Mouse (Mus musculus) fat pad, adult 2 months (tissue): Measurements from ENCODE around the gene Got1.
"Not testable (repeated sequence)": the region's sequence is repeated elsewhere in the genome, so short reads cannot be mapped to it uniquely, and the experiment has no call there.

Experiments
- DNase-seq: peaks from one replicate; pipeline ENCODE4 v3.0.0-alpha.2; 2011; ENCODE audit warnings: low read depth, low spot score; ENCODE audit errors: extremely low read depth

Got1 gene

DNA sequence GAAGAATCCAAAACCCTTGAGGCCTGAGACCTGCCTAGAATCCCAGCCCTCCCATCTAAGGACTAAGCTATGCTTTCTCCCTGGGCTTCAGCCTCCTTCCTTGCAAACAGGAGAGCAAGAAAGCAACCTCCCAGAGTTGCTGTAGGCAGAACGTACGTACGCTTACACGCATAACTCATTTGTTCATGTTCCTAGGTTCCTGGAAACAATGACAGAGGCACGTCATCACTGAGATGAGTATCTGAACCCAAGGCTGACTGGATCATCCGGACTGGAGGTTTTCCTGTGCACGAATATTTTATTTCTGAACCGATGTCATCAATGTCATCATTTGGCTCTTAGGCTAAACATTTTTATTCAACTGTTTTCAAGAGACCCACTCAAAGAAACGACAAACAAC, 2.4 kb downstream of the Got1 start:
- no peak for DNase-seq

DNA sequence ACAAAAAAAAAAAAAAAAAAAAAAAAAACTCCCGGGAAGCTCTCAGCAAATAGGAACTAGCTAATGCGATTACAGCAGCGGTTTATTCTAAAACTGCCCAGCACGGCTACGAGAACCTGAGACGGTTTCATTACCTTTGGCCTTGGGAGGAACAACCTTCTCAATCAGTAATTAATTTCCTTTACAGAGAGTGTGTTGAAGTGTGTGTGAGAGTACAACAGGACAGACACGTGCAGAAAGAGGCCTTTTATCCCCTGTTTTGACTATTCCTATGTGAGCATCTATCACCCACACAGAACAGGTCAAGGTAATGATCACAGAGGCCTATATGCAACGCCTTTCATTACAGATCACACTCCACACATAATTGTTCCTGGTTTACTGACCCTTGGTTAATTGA, 3.0 kb downstream of the Got1 start:
- DNase-seq: no peak

DNA sequence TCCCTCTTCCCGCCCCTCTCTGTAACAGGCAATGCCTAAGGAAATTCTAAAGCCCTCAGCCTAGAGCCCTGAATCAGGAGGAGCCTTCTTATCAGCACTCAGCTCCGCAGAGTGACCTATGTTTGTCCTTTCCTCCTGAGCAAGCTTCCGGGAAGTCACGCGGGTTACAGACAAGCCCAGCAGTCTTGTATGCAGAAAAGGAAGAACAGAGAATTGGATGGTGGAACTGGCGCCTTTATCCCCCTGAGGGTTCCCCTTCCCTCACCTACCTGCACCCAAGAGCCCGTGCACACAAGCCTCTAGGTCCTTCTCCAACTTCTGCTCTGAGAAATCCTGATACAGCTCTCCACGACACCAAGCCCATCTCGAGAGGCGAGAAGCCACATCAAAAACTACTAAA, 4.0 kb downstream of the Got1 start:
- DNase-seq: no peak

DNA sequence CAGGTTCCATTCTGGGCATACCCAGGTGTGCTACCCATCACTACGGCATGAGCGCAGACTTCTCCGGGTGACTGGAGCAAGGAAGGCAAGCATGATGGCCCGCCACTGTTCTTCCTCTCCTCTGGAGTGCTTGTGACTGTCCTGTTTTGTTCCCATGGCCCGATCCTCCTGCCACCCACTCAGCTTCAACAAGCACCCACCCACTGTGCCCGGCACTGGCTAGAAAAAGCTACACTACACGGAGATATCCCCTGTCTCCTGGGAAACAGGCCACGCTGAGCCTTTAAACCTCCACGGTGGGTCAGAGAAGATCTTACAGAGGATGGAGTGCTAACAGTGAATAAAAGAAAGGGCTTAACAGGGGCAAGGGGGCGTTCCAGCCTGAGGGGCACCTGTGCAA, 5.2 kb downstream of the Got1 start:
- DNase-seq: no peak

DNA sequence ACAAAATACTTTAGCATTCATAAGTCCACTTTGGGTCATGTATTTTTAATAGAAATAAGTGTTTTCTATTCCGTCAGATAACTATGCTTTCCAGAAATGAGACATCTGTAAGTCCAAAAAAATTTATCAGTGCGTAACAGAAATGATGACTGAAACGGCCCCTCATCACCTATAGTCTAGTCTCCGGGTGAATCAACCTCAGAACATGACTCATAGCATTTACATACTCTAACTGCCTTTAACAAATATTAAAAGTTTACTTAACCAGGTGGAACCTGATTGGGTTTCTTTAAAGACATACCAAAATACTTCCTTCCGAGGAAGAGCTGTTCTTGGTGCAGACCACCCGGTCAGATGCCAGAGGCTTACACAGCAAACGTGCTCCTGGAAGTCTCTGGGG, 6.1 kb downstream of the Got1 start:
- DNase-seq: no peak

DNA sequence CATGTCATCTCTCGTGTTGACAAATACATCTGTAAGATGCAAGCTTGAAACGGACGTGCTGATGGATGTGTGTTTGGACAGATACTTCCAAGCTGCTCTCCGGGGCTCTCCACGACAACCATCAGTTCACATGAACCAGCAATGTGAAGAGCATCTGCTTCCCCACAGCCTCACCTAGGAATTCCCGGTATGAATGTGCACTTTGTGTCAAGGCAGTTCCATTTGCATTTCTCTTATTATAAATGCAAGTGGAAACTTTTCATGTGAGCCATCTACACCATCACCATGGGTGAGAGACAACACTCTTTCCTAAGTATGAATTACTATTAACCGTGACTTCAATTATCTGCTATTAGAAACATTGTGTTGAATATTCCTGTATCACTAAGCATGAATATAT, 6.6 kb downstream of the Got1 start:
- no peak for DNase-seq

DNA sequence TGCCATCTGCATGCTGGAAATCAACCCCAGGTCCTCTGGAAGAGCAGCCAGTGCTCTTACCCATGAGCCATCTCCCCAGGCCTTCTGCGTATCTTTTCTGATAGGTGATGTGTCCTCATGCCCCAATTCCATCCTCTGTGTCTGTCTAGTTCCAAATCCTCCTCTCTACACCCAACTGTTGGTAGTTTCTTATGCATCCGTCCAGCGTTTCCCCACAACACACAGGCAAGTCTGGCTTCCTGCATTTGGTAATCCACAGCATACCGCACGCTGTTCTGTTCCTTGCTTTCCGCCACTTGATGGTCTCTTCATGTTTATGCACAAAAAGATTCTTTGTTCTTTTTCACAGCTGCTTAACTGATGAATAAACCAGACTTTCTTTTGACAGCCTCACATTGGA, 7.1 kb downstream of the Got1 start:
- no peak for DNase-seq

DNA sequence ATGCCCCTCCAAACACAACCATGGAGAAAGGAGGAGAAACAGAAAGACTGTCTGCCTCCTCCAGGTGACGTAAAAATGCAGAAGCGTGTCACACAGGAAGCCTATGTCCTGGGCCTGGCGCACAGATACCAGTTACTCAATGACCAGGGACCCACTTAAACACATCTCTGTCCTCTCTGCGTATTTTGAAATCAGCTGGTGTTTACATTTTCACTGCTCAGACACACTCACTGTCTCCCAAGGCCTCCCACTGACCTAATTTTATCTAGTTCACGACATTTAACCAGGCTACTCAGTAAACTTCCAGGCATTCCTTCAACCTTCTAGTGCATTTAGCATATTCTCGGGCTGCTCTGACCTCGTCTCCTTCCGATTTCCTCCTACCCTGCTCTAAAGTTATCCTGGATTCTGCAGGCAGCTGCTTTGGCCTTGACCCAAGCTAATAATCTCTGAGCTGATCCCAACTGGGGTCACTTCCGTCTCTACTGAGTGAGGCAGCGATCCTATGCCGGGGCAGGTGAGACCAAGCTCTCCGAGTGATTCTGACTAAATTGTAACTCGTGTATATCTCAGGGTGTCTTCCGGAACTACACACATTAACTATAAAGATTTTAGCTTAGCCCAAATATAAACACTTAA, 7.9 kb downstream of the Got1 start:
- DNase-seq: no peak

DNA sequence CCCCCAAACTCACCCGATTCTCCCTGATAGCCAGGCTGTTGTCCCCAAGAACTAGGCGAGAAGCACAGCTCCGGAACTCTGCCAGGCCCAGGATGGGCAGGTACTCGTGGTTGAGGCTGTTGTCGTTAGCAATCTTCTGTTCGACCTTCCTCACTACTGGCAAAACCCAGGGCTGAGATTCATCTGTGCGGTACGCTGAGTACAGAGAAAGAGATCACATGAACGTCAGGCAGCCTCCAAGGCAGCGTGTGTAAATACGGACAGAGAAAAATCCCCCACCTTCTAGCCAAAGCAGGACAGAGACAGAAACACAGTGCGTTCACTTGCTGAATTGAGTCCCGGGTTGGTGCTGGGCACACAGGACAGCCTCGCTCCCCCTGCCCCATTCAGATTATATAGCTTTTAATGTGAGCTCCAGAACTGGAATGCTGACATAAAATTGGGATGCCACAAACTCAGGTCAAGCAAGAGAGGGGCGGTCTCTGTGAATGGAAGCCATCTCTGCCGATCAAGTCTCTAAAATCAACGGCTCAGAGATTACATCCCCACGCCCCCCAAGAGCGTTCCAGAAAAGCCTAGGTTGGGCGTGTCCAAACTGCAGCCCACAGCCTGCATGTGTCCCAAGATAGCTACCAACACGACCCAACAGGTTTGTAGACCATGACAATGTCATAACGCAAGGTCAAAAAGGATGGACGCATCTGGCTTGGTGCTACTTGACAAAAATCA, 8.6 kb downstream of the Got1 start:
- DNase-seq: no peak

DNA sequence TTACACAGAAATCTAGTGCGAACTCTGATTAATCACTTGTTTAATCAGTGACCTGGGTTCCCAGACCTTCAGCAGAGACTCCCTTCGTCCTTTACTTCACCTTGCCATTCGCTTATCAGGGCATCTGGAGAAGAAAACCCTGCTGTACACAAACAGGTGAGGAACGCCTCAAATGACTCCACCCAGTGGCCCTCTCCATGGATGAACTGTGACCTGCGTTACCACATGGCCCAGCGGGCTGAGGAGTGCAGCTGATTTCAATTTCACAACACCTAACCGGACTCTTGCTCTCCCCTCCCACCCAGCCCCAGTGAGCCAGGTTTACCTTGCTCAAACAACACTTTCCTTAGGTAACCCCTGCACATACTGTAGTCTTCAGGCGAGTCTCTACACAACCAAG, 10.5 kb downstream of the Got1 start:
- DNase-seq: no peak

DNA sequence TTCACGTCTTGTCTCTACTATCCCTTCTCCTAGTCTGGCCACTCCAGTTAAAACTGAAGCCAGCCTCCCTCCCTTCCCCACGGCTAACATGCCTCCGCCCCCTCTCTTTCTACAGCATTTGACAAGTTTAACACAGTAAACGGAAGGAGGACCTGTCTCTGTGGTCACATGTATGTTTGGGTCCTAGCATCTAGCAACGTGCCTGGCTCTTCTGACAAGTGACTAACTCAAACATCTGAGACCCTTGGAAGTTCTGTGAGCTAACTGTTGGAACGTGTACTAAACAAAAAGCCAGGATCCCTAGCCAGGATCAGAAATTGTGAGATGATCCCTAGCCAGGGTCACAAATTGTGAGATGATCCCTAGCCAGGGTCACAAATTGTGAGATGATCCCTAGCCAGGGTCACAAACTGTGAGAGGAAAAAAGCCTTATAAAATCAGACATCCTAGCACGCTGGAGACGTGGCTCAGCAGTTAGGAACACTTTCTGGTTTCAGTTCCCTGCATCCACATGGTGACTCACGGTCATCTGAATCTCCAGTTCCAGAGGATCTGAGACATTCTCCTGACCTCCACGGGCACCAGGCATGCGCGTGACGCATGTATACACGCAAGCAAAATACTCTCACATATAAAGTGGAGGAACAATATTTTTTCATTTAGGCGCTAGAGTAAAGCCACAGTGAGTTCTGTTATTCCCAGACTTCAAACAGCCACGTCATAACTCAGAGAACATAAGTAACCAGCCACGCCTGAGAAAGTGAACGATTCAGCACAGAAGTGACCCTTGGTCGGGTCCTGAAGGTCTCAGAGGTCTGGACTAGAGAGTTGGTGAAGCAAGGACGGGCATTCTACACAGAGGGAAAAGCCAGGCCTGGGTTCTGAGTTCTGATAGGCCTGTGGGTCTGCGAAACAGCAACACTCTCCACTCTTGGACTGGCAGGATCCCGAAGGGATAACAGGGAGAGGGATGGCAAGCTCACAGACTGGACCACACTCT, 12.5 kb downstream of the Got1 start:
- DNase-seq: no peak

DNA sequence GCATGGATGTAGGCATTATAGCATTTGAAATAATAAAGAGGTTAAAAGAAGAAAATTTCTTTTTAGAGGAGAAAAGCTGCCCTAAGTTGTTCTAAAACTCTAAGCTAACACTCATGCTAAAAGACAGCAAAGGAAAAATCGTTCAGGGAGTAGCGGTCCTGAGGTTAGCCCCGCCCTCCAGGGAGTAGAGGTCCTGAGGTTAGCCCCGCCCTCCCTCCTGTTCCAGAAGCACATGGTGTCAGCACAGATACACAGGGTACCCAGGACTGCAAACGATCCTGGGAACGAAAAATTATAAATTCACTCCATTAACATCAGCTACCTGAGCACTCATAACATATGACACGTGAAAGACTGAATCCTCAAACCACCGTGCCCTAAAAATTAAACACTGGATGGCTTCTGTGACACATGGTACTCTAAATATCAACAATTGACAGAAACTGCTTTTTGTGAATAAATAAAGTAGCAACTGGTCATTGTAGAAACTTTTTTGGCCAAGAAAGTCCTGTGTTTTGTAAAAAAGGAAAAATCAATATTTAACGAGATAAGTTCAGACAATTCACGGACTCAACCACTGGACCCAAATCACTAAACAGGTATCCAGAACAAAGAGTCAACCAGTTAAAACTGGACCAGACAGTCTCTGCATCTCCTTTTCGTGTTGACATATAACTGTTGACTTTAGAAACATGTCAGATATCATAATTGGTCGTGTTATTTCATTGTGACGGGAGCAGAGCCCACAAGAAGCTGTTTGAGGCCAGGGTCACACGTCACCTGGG, 13.8 kb downstream of the Got1 start:
- DNase-seq: no peak

DNA sequence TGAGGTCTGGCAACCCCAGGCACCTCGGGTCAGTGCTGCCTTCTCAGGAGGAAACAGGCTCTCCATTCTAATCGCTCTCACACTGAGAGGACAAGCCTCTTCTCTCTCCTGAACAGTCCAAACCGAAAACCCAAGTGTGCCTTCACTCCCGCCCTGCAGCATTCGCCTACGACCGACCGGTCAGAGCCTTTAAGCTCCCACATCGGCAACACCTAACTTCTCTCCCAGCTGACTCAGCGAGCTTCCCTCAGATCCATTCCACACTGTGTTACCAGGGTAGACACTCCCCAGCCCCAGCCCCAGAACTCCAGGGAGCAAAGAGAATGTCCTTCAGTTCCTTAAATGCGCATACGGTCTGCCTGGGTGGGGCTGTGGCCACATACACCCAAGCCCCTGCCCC, 19.0 kb downstream of the Got1 start:
- no peak for DNase-seq

DNA sequence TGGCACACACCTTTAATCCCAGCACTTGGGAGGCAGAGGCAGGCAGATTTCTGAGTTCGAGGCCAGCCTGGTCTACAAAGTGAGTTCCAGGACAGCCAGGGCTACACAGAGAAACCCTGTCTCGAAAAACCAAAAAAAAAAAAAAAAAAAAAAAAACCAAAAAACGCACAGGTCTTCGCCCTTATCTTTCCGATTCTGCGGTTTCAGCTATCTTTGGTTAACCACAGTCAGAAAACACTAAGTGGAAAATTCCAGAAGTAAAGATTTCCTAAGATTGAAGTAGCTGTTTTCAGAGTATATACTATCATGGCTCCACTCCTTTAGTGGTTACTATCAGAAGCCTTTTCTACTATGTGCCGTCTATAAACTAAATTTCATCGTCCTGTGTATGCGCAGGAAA, 20.8 kb downstream of the Got1 start:
- DNase-seq: not testable (repeated sequence)

DNA sequence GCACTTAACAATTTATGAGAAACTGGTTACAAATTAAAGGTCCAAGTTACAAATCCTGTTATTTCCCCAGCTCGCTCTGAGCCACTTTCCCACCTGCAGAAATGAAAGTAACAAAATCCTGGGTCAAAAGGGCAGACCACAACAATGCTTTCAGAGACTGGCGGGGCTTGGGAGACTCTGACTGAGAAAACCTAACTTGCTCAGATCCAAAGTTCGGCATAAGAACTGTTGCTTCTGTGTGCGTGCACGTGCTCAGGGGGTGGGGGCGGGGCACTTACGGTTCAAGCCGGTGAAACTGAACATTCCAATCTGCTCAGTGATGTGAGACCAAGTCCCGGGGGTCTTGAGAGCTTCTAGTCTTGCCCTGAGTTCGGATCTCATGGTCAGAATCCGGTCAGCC, 21.8 kb downstream of the Got1 start:
- DNase-seq: no peak

DNA sequence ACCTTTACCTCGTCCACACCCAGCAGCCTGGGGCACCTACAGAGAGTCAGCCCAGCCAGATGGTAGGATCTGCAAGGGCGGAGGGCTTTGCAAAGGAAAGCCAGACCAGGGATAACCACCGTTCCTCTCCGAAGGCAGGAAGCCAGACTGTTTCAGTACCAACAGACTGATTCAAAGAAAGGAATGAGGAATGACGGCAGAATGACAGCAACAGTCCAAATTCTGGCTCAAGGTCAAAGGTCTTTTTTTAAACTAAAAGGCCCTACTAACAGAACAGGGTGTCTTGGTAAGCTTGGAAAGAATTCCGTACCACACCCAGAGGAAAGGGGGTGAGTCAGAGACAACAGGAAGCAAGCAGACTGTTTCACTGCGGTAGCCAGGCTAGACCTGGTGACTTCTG, 25.5 kb downstream of the Got1 start:
- no peak for DNase-seq

DNA sequence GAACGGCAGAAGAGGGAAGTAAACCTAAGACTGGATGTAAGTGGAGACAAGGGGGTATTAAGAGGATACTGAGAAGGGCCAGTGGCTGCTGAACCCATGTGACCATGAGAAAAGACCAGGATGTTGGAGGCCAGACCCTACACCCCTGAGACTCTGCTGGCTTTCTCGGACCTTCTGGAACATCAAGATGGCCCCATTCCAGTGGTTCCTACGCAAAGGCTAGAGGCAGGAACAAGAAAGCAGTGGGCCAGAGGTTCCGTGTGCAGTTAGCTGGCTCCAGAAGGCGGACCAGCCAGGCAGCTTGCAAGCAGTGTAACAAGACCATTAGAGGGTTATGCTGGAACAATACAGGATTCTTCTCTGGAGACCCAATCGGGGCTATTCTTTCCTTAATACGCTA, 27.0 kb downstream of the Got1 start:
- DNase-seq: no peak

DNA sequence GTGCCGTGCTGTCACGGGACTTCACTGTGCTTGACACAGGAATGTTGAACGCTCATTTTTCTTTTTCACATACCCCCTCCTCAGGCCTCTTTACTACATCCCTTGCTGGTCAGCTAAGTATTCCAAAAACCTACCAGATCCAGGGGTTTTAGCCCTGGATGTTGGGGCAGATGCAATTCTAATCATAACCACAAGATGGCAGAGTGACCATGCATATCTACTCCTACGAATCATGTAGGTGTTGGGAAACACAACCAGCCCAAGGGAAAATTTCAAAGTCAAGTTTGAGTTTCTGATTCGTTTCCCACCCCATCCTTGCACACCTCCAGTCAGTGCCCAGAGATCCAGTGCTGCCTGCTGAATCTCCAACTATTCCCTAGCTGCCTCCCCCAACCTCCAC, 28.6 kb downstream of the Got1 start:
- DNase-seq: no peak

DNA sequence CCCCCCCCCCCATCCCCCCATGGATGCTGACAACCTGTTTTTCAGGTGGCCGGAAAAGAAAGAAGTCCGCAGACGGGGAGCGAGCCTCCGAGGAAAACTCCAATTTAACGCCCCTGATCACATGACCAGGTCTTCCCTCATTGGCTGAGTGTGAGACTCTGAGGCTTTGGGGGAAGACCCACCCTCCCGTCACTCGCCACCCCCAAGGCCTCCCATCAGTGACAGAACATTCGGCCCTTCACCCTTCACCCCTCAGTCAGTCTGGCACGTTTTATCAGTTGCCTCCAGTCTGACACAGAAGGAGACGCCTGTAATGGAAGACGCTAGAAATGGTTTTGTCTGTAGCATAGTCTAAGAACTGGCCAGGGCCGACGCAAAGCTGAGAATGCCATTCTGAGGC, 29.5 kb downstream of the Got1 start:
- DNase-seq: no peak

DNA sequence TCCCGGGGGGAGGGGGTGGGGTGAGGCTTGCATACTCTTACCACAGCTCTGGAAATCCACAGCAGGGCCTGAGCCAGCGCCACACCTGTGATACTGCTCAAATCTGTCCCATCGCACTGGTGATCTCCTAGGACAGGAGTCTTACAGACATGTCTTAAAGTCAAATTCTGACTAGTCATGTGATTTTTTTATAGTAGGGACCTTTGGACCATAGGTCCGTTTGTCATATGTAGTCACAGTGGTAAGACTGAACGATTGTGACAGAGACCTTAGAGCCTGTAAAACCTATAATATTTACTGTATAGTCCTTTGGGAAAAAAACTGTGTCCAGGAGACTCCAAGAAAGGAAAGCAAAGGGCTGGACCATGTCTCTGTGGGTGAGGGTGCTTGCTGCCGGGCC, 30.5 kb downstream of the Got1 start:
- DNase-seq: no peak

DNA sequence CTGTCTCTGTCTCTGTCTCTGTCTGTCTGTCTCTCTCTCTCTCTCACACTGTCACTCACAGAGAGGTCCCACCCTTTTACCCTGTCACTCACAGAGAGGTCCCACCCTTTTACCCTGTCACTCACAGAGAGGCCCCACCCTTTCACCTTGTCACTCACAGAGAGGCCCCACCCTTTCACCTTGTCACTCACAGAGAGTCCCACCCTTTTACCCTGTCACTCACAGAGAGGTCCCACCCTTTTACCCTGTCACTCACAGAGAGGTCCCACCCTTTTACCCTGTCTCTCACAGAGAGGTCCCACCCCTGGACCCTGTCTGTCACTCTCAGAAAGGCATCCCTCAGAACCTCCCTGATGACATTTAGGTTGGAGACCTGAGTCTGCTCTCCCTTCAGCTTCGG, 31.1 kb downstream of the Got1 start:
- not testable (repeated sequence) for DNase-seq
